Mouse (Mus musculus) spleen, adult 10 weeks (tissue): ENCODE results near the gene Trnp1. TPM values are rescaled to one million over a fixed set of nuclear protein-coding genes. Genes with fewer than 3 reads are reported as not detected.

Source experiments
- polyA plus RNA-seq: library from polyadenylated mRNA; stranded (reverse); fragments of 350-450 nt; fragmentation: Illumina TruSeq; extraction: RNeasy Lipid Tissue Mini Kit (QIAGEN cat#74804); gene quantifications from one replicate; pipeline ENCODE4 v1.2.3, GENCODE M21; 2015; ENCODE audit warnings: low replicate concordance; ENCODE audit not compliant: insufficient read depth

Trnp1 gene
- 1.0 TPM for polyA plus RNA-seq

DNA sequence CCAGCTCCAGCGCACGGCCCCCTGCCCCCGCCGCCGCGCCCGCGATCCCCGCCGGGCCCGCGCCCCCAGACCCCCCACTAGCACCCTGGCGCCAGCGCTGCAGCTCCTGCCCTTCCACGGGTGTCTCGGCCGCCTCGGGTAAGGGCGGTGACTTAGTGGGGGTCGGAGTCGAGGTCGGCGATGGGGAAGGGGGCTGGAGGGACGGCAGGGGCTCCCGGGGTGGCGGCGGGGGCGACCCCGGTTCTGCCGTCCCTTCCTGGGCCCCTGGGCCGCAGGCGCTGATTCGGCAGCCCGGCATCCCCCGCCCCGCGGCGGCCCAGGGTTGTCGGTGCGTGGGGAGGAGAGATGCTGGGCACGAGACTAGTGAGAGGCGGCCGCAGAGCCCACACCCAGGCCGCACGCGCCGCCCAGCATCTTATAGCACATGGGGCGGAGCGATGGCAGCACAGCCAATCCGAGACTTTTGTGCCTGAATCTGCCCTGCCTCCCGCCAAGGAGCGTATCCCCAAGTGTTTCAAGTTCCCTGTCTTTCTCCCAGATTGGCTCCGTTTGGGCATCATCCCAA, at the start of gene Trnp1:
Gene Trnp1 (minus strand): TSS at position 391 of the 565 bp plus-strand sequence.

DNA sequence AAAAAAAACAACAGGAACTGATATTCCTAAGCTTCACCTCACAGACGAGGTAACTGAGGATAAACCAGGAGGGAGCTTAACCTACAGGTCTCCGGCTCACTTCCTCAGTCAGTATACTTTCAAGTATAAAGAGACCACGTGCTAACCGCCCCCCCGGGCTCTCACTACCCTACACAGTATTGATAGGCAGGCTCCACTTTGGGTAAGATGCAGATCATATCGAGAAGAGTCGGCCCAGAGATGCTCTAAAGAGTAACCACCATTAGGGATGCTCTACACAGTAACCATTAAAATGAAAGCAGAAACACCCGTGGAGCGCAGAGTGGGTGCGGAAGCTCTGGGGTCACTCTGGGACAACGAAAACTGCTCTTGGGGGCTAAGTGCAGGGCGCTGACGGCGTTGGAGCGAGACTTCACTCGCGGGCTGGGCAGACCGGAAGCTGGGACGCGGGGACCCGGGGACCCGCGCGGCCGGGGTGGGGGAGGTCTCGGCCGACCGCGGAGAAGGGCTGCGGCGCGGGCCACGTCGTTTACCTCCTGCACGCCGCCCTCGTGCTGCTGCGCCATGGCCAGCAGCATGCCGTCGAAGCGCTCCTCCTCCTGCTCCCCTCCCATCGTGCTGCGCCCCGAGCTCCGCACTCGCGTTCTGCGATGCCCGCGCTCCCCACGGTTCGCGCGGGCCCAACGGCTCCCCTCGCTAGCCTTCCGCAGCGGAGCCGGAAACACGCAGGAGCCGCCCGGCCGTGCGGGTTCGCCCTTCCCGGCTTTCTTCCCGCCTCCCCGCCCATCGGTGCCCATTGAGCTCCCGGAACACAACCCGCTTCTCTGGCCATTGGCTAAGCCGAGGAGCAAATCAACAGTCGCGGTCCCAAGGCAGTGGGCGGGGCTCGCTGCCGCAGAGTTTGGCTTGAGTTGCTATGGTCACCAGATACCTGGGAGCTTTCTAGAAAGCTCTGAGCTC, 47.2 kb upstream of the Trnp1 start, which contains the start of gene Nudc:
Gene Nudc (minus strand): TSS at position 725 of the 960 bp plus-strand sequence.

GRCm38 (mm10) chr4:133518601-133519368, 20.4 kb upstream of the Trnp1 start, which contains the start of gene Kdf1:
Kdf1 (plus strand) TSS chr4:133518963.

GRCm38 (mm10) chr4:133479458-133480184, 18.7 kb downstream of the Trnp1 start, which contains the start of gene Tent5b:
Tent5b (plus strand) TSS chr4:133480132.

Other genes with a start within 250 kb of the Trnp1 start
- 0.62 TPM for gene Sytl1, start 235.4 kb downstream of the Trnp1 start, polyA plus RNA-seq
- gene Tmem222, start 220.8 kb downstream of the Trnp1 start, polyA plus RNA-seq = 26.6 TPM
- gene Wdtc1, start 145.1 kb downstream of the Trnp1 start, polyA plus RNA-seq = 8.3 TPM
- gene Slc9a1, start 128.8 kb downstream of the Trnp1 start, polyA plus RNA-seq = 12.0 TPM
- 0.12 TPM for gene Tent5b, start 18.4 kb downstream of the Trnp1 start, polyA plus RNA-seq
- not detected for gene Kdf1, start 20.4 kb upstream of the Trnp1 start, polyA plus RNA-seq
- gene Nudc, start 47.4 kb upstream of the Trnp1 start, polyA plus RNA-seq = 78.9 TPM
- not detected for gene Nr0b2, start 54.8 kb upstream of the Trnp1 start, polyA plus RNA-seq
- 7.4 TPM for gene Gpatch3, start 76.2 kb upstream of the Trnp1 start, polyA plus RNA-seq
- 6.8 TPM for gene Gpn2, start 85.8 kb upstream of the Trnp1 start, polyA plus RNA-seq
- 5.5 TPM for gene Sfn, start 103.6 kb upstream of the Trnp1 start, polyA plus RNA-seq
- gene Zdhhc18, start 151.6 kb upstream of the Trnp1 start, polyA plus RNA-seq = 106 TPM
- 17.2 TPM for gene Pigv, start 174.1 kb upstream of the Trnp1 start, polyA plus RNA-seq